Mouse (Mus musculus) heart, postnatal 14 days (tissue): ENCODE measurements around the gene Vkorc1. TPM values are rescaled to one million over a fixed set of nuclear protein-coding genes. Genes with fewer than 3 reads are reported as not detected.
"Not testable (repeated sequence)": the region's sequence is repeated elsewhere in the genome, so short reads cannot be mapped to it uniquely, and the experiment has no call there.

Source experiments
- DNase-seq, 2 experiments: peaks; one replicate each; pipeline ENCODE4 v3.0.0; 2021 to 2022
- intact Hi-C: fragments of 180-260 bp; cut with DNase I; formaldehyde crosslinking; loops from one replicate; pipeline ENCODE4 v1.15.1; 2025
- total RNA-seq, 2 experiments: library from RNA; stranded (reverse); gene quantifications; 2 replicates each; pipeline ENCODE4 v1.2.3; 2021

Gene Vkorc1
- total RNA-seq, 2 experiments from 2014 or later: 25.6 to 28.1 TPM

- DNase-seq: no peak
- intact Hi-C loops: no loop called here
Observed at GRCm38 (mm10) chr7:127921516-127921915, 26.1 kb upstream of the Vkorc1 start.

- DNase-seq: no peak
- intact Hi-C loops: no loop called here
Observed at GRCm38 (mm10) chr7:127919290-127919689, 23.9 kb upstream of the Vkorc1 start.

DNA sequence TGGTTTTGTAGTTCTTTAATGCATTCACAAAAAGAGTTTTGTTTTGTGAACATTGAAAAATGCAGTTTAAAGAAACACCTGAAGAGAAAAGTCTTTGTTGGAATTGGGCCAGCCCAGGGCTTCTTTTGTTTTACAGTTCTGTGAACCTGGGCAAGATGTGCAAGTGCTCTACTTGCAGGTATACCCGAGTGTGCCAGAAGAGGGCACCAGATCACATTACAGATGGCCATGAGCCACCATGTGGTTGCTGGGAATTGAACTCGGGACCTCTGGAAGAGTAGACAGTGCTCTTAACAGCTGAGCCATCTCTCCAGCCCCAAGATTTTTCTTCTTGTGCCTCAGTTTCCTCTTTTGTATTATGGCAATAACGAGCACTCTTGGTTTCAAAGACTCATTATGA is 22.8 kb upstream of the Vkorc1 start:
- intact Hi-C loops: no loop called here
- peak; percentile 38 to 60 for DNase-seq

GRCm38 (mm10) chr7:127915293-127915692 is 19.9 kb upstream of the Vkorc1 start:
- DNase-seq: no peak
- intact Hi-C loops: no loop called here

- intact Hi-C loops: no loop called here
- no peak for DNase-seq
Observed at GRCm38 (mm10) chr7:127912938-127913337, 17.5 kb upstream of the Vkorc1 start.

GRCm38 (mm10) chr7:127912190-127912871 is 16.9 kb upstream of the Vkorc1 start, which contains the start of gene Kat8:
Gene Kat8, plus strand, starts transcription at chr7:127912516.
- intact Hi-C loops: no loop called here
- DNase-seq: peak; percentile 81 to 88

DNA sequence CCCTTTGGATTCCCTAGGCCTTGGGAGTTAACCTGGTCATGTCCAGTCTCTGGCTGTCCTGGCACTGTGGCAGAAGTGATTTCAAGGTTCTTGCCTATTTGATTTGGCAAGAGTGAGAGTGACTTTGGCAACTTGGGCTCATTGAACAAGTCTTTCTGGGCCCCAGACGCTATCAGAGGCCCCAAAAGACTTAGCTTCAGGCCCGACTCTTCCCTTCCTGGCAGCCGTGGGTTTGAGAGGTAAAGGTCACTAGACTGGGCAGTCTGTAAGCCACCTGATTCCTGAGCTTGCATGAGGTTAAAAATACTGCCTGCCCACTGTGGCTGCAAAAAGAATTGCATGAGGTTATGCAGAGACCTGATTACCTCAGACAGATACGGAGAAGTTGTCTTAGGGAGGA is 13.2 kb upstream of the Vkorc1 start:
- no peak for DNase-seq
- intact Hi-C loops: no loop called here

DNA sequence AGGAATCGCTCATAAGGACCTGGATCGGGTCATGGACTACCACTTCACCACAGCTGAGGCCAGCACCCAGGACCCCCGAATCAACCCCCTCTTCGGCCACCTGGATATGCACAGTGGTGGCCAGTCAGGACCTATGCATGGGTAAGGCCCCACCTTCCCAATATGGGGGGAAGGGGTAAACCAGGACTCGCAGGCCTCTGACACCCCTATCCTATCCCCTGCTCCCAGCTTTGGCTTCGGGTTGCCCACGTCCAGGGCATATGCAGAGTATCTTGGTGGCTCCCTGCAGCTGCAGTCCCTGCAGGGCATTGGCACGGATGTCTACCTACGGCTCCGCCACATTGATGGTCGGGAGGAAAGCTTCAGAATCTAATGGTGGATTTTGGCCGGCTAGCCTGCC is 12.5 kb upstream of the Vkorc1 start:
- no peak for DNase-seq
- intact Hi-C loops: no loop called here

DNA sequence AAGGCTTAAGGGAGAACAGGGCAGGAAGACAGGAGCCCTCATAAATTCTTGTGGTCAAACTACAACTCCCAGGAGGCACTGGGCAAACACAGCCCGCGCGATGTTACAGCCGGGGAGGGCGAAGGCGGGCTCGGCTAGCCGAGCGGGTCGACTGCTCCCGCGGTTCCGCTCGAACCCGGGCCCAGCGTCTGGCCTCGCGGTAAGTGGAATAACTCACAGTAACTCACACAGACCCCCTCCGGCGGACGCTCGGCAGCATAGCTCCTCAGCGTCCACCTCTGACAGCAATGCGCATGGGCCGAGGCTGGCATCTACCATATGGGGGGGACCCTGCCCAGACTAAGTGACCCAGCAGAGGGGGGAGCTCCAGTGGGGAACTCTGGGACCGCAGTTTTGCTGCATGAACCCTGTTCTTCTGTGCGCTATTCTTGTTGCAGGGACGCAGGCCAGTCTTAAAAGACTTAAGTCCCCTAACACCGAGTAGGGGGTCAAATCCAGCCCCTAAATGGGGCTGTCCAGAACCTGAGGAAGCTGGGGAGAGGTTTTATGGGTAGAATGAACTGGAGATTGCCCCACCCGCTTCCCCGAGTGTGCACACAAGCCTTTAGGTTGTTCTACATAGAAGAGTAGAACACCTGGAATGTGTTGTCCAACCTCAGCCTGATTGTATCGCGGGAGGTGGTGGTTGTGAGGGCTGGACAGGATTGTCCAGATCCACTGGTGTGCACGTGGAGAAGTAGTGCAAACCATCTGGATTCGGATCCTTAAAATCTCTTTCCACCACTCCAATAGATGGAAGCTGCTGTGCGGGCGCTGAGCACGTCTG is 8.8 kb upstream of the Vkorc1 start, which contains the start of gene Bckdk:
Gene Bckdk, plus strand, starts transcription at position 112 of the 826 bp plus-strand sequence.
- intact Hi-C loops: no loop called here
- DNase-seq: peak; percentile 76 to 85

GRCm38 (mm10) chr7:127901772-127902171 is 6.4 kb upstream of the Vkorc1 start:
- intact Hi-C loops: no loop called here

DNA sequence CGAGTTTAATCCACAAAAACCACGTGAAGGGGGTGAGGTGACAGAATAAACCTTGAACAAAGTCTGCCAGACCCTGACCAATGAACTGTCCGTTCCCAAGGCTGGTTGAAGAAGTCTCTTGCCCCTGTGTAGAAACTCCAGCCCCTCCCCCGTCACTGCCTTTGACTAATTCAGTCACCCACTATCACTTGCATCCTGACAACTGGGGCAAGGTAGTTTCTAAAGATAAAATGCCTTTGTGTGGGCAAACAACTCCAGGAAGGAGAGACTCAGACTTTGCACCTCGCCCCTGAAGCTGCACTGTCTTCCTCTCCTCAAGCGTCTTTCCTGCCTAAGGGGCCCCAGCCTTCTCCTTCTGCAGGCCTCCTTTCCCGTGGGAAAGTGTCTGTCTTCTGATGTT is 4.6 kb upstream of the Vkorc1 start:
- intact Hi-C loops: no loop called here

More at GRCm38 (mm10) chr7:127901772-127902171, 6.4 kb upstream of the Vkorc1 start:
- no peak for DNase-seq

GRCm38 (mm10) chr7:127898179-127898956 is 3.0 kb upstream of the Vkorc1 start:
- no peak for DNase-seq
- intact Hi-C loops: no loop called here

More for the DNA sequence above, 4.6 kb upstream of the Vkorc1 start:
- no peak for DNase-seq

DNA sequence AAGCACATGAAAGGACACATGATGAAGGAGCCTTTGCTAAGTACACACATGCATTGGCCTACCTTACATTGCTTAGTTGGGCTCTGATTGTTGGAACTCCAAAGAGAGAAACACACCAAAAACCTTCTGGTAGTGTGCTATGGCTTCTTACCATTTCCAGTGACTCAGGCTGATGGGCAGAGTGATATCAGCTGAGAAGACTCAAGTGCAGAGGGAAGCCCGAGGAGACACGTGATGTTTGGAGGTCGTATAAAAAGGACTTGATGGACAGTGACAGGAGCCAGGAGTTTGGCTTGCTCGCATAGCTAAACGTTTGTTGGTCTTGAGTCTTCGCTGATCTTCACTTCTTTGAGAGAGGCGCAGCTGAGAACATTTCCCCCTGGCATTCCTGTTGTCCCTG is 2.1 kb upstream of the Vkorc1 start:
- intact Hi-C loops: no loop called here
- DNase-seq: no peak

GRCm38 (mm10) chr7:127896384-127896783 is 967 bp upstream of the Vkorc1 start:
- intact Hi-C loops: no loop called here
- DNase-seq: peak; percentile 65 to 79

DNA sequence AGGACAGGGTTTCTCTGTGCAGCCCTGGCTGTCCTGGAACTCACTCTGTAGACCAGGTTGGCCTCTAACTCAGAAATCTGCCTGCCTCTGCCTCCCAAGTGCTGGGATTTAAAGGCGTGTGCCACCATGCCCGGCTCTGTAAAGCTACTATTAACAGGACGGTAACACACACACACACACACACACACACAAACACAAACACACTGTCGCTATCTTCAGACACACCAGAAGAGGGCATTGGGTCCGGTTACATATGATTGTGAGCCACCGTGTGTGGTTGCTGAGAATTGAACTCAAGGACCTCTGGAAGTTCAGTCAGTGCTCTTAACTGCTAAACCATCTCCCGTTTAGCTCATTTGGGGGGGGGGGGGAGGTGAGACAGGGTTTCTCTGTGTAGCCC is 474 bp upstream of the Vkorc1 start:
- not testable (repeated sequence) for DNase-seq
- intact Hi-C loops: loop anchor here (2.0 kb wide), 1 partner anchor 51 kb away; no protein-coding TSS in a partner anchor

GRCm38 (mm10) chr7:127894480-127894879 is 937 bp downstream of the Vkorc1 start:
- DNase-seq: no peak
- intact Hi-C loops: loop anchor here (2.0 kb wide), 1 partner anchor 50 kb away; no protein-coding TSS in a partner anchor

GRCm38 (mm10) chr7:127890798-127891197 is 4.6 kb downstream of the Vkorc1 start, which contains the start of gene Prss53:
Gene Prss53, minus strand, starts transcription at chr7:127890970.
- intact Hi-C loops: no loop called here
- DNase-seq: no peak

DNA sequence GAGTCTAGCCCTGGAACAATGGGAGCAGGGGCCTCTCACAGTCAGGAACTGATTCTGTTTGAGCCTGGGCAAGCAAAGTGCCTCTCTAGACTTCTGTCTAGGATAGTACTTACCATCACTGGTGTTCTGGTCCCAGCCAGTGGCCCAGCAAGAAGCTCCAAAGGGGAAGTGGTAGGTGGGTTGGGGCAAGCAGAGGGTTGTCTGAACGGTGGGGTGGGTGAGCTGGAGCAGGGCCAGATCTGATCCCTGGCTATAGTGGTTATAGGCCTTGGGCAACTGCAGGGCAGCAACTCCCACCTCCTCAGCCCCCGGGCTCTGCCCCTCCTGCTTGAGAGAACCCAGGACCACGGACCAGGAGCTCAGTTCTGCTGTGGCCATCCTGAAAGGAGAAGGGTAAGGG is 6.6 kb downstream of the Vkorc1 start:
- no peak for DNase-seq
- intact Hi-C loops: no loop called here

DNA sequence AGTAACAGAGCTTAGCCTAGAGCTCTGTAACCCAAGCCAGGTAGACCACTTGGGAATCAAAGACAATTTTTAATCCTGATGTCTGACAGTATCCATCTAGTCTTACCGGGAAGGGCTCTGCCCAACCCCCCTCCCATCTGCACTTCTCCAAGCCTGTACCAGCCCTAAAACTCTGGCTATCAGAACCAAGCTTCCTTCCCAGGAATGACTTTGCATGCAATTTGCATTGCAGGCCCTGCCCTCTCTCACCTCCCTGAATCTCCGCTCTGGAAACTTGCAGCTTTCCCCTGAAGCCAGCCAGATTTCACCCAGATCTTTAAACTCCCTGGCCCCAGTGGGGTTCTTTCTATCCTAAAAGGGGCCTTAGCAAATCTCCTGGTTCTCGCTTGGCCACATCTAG is 7.6 kb downstream of the Vkorc1 start:
- no peak for DNase-seq
- intact Hi-C loops: no loop called here

- intact Hi-C loops: no loop called here
- no peak for DNase-seq
Observed at GRCm38 (mm10) chr7:127887191-127887590, 8.2 kb downstream of the Vkorc1 start.

DNA sequence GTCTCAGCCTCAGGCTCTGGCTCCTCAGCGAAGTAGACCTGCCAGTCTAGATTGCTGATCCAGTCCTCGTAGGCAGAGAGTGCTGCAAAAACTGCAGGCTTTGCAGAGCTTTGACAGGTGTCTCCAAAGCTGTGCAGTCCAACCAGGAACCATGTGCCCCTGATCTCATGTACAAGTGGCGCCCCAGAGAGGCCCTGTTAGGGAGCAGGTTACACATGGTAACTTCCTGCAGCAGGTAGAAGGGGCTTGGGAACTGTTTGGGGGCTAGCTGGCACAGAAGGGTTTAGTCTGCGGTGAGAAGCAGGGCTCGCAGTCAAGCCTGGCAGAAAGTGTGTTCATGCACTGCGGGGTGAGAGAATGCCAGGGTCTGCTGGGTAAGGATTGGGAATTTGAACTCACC is 8.9 kb downstream of the Vkorc1 start:
- intact Hi-C loops: no loop called here

More for the DNA sequence above, 8.9 kb downstream of the Vkorc1 start:
- no peak for DNase-seq
